Mouse (Mus musculus): Measurements from ENCODE around the gene Arl13b. TPM values are rescaled to one million over a fixed set of nuclear protein-coding genes. Genes with fewer than 3 reads are reported as not detected.

Gene Arl13b
- polyA plus RNA-seq, 2 experiments: 21.5 to 24.0 TPM

- Histone ChIP-seq H3K4me1 (ENCODE audit: control insufficient read depth, insufficient read depth, low read length) (no peaks in the 10 kb centered on the region), H3K4me2 (replicated peaks; ENCODE audit: low read depth, low read length, severe bottlenecking) (peak within 1 kb of the TSS; percentile 86), H3K36me3 (ENCODE audit: control insufficient read depth, insufficient read depth, low read length) (no peaks in the 10 kb centered on the region), H3K27ac (replicated peaks; ENCODE audit: low read depth, low read length) (peak within 1 kb of the TSS; percentile 63), H3K9me3 (ENCODE audit: control insufficient read depth, low read length) (no peaks in the 10 kb centered on the region), H3K4me3 (replicated peaks; ENCODE audit: low read length) (peak within 1 kb of the TSS; percentile 61), H3K9ac (ENCODE audit: low read depth, low read length, severe bottlenecking) (peak within 1 kb of the TSS; percentile 91), H3K27me3 (ENCODE audit: control insufficient read depth, insufficient read depth, low read length) (no peaks in the 10 kb centered on the region)
- TF ChIP-seq POLR2A (IDR thresholded peaks at IDR 0.05; ENCODE audit: borderline replicate concordance, extremely low read depth, insufficient read depth, insufficient read length): peak; percentile 73; the same call in 1 of the 2 replicates
- 5% methylated on average over 28 of the region's 42 CpGs for WGBS
- peak; percentile 51 for DNase-seq (ENCODE audit: low spot score)
- peak; percentile 92 for ATAC-seq (ENCODE audit: low FRiP score, low read depth)
Measured at GRCm38 (mm10) chr16:62854191-62855068, 7.6 kb upstream of the Arl13b start, which contains the start of gene Pros1. Gene Pros1 (plus strand): TSS chr16:62854307.

- 18% methylated on average over 3 of the region's 3 CpGs for WGBS
- H3K4me1 ChIP-seq (ENCODE audit: control insufficient read depth, insufficient read depth, low read length): no peaks in the 10 kb centered on the region
- H3K36me3 ChIP-seq (ENCODE audit: control insufficient read depth, insufficient read depth, low read length): no peaks in the 10 kb centered on the region
- DNase-seq (ENCODE audit: low spot score) (no peak), ATAC-seq (ENCODE audit: low FRiP score, low read depth) (peak; percentile 35; the same call in 1 of the 2 replicates)
- H3K4me3 ChIP-seq (replicated peaks; ENCODE audit: low read length): peak overlapping the region; percentile 61
- H3K9me3 ChIP-seq (ENCODE audit: control insufficient read depth, low read length): no peaks in the 10 kb centered on the region
- peak overlapping the region; percentile 86 for H3K4me2 ChIP-seq (replicated peaks; ENCODE audit: low read depth, low read length, severe bottlenecking)
- peak overlapping the region; percentile 63; the same call in 1 of the 2 replicates for H3K27ac ChIP-seq (replicated peaks; ENCODE audit: low read depth, low read length)
- peak overlapping the region; percentile 91 for H3K9ac ChIP-seq (ENCODE audit: low read depth, low read length, severe bottlenecking)
- no peak for TF ChIP-seq POLR2A (IDR thresholded peaks at IDR 0.05; ENCODE audit: borderline replicate concordance, extremely low read depth, insufficient read depth, insufficient read length)
- H3K27me3 ChIP-seq (ENCODE audit: control insufficient read depth, insufficient read depth, low read length): no peaks in the 10 kb centered on the region
Measured at GRCm38 (mm10) chr16:62853611-62854126, 6.8 kb upstream of the Arl13b start.

DNA sequence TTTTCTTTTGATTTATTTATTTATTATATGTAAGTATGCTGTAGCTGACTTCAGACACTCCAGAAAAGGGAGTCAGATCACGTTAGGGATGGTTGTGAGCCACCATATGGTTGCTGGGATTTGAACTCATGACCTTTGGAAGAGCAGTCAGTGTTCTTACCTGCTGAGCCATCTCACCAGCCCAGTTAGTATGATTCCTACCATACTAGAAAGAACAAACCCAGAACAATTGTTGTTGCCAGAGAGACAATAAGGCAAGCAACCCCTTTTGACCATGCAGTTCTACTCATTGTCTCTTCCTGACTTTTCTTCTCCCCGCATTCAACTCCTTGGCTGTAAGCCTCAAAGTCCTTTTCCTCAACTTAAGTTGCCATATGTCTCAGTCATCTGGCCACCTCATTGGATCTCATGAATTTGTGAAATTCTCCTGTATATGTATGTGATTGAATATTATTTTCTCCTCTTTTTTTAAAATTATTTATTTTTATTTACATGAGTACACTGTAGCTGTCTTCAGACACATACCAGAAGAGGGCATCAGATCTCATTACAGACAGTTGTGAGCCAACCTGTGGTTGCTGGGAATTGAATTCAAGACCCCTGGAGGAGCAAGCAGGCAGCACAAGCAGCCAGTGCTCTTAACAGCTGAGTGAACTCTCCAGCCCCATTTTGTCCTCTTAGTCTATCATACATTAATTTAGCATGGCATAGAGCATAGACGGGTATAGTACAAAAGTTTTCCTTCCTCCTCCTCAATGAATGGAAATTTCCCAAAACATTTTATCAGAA is 5.8 kb upstream of the Arl13b start:
- no peak for DNase-seq (ENCODE audit: low spot score)
- no peaks in the 10 kb centered on the region for H3K27me3 ChIP-seq (ENCODE audit: control insufficient read depth, insufficient read depth, low read length)
- no peak overlapping the region for H3K9ac ChIP-seq (ENCODE audit: low read depth, low read length, severe bottlenecking)
- no peak overlapping the region for H3K4me3 ChIP-seq (replicated peaks; ENCODE audit: low read length)
- no peaks in the 10 kb centered on the region for H3K4me1 ChIP-seq (ENCODE audit: control insufficient read depth, insufficient read depth, low read length)
- no peak for TF ChIP-seq POLR2A (IDR thresholded peaks at IDR 0.05; ENCODE audit: borderline replicate concordance, extremely low read depth, insufficient read depth, insufficient read length)
- no peak overlapping the region for H3K27ac ChIP-seq (replicated peaks; ENCODE audit: low read depth, low read length)
- 87% methylated on average over 3 of the region's 3 CpGs for WGBS
- no peaks in the 10 kb centered on the region for H3K36me3 ChIP-seq (ENCODE audit: control insufficient read depth, insufficient read depth, low read length)
- no peak overlapping the region for H3K4me2 ChIP-seq (replicated peaks; ENCODE audit: low read depth, low read length, severe bottlenecking)
- no peak for ATAC-seq (ENCODE audit: low FRiP score, low read depth)
- no peaks in the 10 kb centered on the region for H3K9me3 ChIP-seq (ENCODE audit: control insufficient read depth, low read length)

- no peak overlapping the region for H3K9ac ChIP-seq (ENCODE audit: low read depth, low read length, severe bottlenecking)
- no peaks in the 10 kb centered on the region for H3K27me3 ChIP-seq (ENCODE audit: control insufficient read depth, insufficient read depth, low read length)
- DNase-seq (ENCODE audit: low spot score) (no peak), ATAC-seq (ENCODE audit: low FRiP score, low read depth) (no peak)
- no peak overlapping the region for H3K4me3 ChIP-seq (replicated peaks; ENCODE audit: low read length)
- H3K9me3 ChIP-seq (ENCODE audit: control insufficient read depth, low read length): no peaks in the 10 kb centered on the region
- no peak for TF ChIP-seq POLR2A (IDR thresholded peaks at IDR 0.05; ENCODE audit: borderline replicate concordance, extremely low read depth, insufficient read depth, insufficient read length)
- H3K4me1 ChIP-seq (ENCODE audit: control insufficient read depth, insufficient read depth, low read length): peaks cover 8% of the 10 kb centered on the region; the same call in 1 of the 2 replicates
- H3K36me3 ChIP-seq (ENCODE audit: control insufficient read depth, insufficient read depth, low read length): no peaks in the 10 kb centered on the region
- H3K27ac ChIP-seq (replicated peaks; ENCODE audit: low read depth, low read length): no peak overlapping the region
- 79% methylated on average over 6 of the region's 6 CpGs for WGBS
- peak overlapping the region; percentile 83; the same call in 1 of the 2 replicates for H3K4me2 ChIP-seq (replicated peaks; ENCODE audit: low read depth, low read length, severe bottlenecking)
Measured at GRCm38 (mm10) chr16:62845341-62845740, 1.5 kb downstream of the Arl13b start.
